Mouse (Mus musculus) stomach, postnatal 0 days (tissue): ENCODE measurements at regions not wholly inside any gene's neighbourhood (a gene's known extent, or its start where the extent isn't known, plus 50 kb on each side); places are given as distances from the start of the nearest gene placed in this dataset.

ENCODE experiments used
- CTCF ChIP-seq: IDR thresholded peaks from 2 replicates; pipeline ENCODE4 v1.5.1; 2016; ENCODE audit warnings: antibody characterized with exemption, low read depth, mild to moderate bottlenecking, moderate library complexity
- EP300 ChIP-seq: optimal IDR thresholded peaks from 2 replicates; pipeline ENCODE3; 2016; ENCODE audit warnings: antibody characterized with exemption

- TF ChIP-seq EP300, result no peak
- no peak for TF ChIP-seq CTCF
These were observed 285.0 kb upstream of the Kif2a start for GRCm38 (mm10) chr13:107306958-107307357.
